Mouse (Mus musculus): ENCODE measurements around the gene Zfp704.

Zfp704 gene

DNA sequence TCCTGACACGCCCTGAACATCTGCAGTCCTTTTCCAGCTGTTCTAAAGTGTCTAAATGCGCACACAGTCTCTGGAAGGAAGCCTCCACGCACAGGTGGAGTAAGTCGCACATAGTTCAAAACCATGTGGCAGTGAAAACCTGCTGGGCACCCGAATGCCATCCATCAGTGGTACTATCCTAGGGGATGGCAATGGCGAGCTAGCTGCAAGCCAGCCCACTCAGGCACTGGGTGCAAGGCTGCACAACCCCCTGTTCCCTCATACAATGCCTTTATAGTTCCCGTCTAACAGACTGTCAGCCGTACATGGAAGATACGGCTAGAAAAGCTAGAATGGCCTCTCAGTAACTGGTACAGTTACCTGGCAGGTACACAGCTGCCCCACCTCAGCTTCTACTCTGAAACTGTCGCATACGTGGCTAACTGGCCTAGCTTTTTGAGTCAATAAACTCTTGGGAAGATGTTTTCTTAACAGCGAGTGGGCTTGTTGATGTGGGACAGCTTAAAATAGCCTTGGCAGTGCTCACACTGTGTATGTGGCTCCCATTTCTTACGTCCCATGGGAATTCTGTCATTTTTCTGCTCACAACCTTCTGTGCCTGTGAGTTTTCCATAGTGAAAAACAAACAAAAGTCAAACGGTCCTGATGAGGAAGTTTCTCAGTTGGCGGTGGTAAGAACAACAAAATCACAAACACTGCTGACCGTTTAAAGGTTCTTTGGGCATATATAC, 176.9 kb downstream of the Zfp704 start:
- no peak for DNase-seq (ENCODE audit: extremely low read depth, low read depth, low spot score)

DNA sequence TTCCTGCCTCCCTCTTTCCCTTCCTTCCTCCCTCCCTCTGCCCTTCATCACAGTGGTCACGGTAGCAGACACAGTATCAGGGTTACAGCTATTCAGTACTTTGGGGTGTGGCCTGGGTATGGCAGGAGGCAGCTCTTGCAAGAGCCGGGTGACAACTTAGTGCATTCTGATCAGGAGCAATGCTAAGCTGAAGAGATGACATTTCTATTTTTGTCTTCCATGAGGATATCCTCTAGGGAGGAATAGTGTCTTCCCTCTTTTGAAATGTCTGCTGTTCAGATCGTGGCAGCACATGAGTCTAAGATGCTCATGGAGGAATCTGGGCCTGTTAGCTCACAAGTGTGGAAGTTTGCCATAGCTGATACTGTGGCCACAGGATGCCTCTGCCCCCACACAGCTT, 177.7 kb downstream of the Zfp704 start:
- DNase-seq (ENCODE audit: extremely low read depth, low read depth, low spot score): no peak

DNA sequence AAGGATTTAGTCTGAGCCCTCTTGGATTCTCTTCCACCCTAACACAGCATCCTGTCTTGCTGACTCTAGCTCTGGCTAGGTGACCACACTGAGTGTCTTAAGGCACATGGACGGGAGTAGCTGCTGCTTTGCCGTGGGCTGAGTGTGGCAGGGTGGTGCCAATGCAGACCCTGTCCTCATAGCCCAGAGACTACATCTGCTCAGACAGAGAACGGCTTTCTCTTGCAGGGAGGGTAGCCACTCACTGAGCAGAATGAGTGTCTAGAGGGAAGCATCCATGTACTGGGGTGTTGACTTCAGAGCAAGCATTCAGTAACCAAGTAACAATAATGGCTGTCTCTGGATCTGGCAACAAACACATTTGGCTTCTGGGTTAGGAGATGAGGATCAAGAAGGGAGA, 179.9 kb downstream of the Zfp704 start:
- DNase-seq (ENCODE audit: extremely low read depth, low read depth, low spot score): no peak

DNA sequence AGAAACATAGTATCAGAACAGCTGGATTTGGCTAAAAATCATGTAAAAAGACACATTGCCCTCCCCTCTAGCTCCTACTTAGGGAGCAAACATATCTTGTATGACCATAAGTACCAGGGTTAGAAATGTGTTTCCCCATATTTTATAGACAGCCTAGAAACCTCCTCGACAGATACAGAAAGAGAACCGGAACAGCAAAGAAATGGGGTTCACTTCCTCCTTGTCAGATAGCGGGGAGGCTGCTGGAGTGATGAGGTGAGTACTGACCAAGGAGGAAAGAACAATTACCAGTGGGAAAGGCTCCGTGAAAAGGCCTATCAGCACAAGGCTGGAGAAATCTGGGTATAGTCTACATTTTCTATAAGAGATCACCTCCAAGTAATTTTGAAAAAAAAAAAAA, 182.1 kb downstream of the Zfp704 start:
- DNase-seq (ENCODE audit: extremely low read depth, low read depth, low spot score): no peak

DNA sequence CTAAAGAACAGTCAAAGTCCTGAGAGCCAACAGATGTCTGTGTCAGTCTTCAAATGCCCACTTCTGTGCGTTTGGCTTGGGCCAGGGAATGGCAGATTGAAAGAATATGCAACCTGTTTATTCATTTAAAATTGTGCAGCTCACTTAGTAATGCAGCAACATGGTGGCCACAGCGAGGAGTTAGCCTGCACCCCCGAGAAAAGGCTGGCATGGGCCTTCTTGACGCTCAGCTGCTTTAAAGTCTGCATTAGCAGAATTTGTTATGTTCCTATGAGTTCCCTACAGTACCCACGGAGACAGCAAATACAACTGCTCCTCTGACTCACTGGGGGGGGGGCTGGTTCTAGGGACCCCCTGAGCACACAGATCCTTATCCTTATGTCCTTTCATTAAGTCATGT, 184.2 kb downstream of the Zfp704 start:
- DNase-seq (ENCODE audit: extremely low read depth, low read depth, low spot score): no peak

DNA sequence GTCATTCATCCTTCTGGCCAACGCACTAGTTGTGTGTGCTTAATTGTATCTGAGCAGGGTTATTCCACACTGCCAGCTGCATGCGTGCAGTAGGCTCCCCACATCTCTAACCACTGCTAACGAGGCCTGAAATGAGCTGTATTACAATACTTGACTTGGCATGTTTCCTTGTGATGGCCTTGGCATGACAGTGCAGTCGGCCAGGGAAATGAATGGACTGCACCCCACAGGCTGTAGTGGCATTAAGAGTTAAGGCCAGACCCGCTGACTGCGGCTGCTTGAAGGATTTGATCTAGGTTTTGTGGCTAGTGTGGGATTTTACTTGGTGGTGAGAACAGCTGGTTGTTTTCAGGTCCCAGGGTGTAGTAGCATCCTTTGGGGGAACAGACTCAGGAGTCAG, 185.2 kb downstream of the Zfp704 start:
- no peak for DNase-seq (ENCODE audit: extremely low read depth, low read depth, low spot score)

DNA sequence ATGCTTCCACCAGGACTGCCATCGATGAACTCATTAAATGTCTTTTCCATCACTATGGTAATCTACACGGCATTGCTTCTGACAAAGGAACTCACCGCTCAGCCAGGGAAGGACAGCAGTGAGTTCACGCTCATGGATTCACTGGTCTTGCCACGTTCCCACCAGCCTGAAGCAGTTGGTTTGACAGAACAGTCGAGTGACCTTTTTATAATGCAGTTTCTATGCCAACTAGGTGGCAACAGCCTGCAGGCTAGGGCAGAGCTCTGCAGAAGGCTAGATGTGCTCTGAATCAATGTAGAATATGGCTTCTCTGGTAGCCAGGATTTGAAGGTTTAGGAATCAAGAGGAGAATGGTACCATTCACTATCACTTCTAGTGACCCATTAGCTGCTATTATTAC, 186.2 kb downstream of the Zfp704 start:
- DNase-seq (ENCODE audit: extremely low read depth, low read depth, low spot score): no peak

DNA sequence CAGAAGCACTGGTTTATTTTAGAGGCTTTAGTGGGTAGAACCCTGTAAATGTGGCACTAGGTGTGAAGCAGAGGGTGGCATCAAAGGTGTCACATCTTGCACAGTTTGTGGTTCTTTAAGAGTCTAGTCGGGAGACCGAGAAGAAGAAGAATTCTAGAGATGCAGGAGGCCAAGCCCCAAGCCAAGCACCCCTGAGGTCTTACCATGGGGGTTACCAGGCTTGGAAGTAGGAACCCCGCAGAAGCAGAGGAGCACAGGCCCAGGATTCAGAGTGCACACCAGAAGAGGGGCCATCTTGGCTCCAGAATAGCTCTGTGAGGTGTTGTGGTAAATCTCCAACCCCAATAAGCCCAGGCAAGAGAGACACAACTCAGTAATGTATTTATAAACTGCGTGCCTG, 201.0 kb downstream of the Zfp704 start:
- DNase-seq (ENCODE audit: extremely low read depth, low read depth, low spot score): no peak

DNA sequence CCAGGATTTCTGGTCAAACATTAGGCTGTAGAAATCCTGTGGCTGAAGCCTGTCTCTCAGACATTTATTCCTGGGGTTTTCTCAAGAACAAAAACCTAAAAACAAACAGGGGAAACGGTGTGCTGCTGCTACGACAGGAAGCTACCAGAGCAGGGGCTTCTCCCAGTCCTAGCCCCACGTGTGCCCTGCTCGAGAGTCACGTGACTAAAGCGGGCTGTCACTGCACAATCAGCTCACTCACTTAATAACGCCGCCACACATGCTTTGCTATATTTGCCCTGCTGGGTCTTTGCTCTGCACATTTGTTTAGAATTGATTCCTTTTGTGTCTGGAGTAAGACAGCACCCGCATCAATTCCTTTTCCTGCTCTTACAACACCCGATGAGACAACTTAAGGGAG, 202.1 kb downstream of the Zfp704 start:
- DNase-seq (ENCODE audit: extremely low read depth, low read depth, low spot score): no peak

DNA sequence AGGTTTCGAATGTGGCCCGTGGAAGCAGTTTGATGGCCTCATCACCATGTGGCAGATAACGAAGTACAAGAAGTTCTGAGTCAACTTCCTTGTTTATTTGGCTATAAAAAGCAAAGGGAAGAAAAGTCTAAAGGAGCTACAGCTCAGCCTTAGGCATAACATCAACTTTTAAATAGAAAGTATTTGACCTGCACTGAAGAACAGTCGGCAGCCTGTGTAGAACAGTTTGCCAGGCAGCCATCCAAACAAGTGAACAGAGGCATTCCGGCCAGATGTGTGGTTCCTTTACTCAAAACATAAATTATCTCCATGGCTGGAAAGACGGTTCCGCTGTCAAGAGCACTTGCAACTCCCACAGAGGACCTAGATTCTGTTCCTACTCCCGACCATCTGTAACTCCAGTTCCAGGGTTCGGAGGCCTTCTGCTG, 202.8 kb downstream of the Zfp704 start:
- DNase-seq (ENCODE audit: extremely low read depth, low read depth, low spot score): no peak

DNA sequence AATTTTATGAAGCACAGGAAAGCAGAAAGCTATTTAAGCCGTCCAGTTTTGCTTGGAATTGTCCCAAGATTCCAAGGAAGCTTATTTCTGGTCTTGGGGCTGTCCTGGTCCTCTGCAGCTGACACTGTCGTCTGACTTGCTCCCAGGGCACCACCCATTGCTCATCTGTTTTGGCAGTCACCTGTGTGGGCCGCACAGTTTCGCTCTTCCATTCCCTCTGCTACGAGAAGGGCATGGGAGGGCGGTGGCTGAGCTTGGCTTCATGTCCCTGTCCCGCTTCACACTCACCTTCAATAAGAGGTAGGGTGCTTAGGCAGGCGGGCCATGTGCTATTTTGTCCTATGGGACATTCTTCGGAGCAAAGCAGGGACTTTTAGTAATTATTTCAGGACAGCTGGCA, 204.5 kb downstream of the Zfp704 start:
- no peak for DNase-seq (ENCODE audit: extremely low read depth, low read depth, low spot score)

DNA sequence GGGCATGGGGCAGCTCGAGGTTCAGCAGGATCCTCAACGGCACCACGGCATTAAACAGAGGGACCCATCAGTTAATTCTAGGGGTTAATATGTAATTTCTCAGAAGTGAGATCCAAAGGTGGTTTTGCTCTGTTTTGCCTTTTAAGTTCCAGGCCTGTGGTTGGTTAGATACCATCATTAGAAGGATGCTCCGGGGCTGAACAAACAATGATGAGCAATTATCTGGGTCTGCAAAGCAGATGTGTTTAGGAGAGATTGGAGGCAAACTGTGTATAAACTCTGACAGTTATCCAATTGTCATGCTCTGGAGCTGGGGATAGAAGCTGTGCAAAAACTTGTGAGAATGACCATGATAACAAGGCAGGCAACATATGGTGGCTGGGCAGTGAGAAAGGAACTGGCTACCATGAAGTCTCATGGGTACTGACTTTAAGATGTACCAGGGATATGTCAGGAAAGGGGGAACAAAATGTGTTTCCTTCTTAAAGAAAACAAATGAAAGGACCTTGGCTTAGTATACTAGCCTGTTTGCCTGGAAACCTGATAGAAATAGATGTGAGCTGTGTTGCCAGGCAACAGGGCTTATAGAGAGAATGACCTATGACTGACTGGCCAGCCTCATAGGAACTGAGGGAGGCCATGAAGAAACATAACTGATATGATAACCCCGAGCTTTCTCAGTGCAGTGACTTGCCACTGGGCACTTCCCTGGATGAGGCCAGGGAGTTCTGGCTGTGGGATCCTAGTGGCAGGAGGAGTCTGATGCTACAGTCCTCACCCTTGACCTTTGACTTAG, 206.4 kb downstream of the Zfp704 start:
- DNase-seq (ENCODE audit: extremely low read depth, low read depth, low spot score): no peak

DNA sequence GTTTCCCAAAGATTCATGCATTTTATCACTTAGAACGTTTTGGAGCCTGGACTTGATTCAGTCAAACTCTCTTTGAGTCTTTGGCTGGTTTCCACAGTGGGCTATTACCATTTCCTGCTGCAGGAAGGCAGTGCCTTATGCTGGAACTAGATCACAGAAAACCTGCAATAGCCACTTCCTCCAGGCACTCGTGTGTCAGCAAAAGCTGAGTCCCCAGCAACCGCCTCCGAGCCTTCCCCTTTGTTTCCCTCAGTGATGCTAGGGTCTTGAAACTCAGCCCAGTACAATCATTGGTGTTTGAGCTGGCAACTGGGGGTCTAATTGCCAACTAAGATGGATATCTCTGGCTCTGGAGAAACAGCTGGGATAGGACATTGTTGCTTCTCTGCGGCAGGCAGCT, 207.0 kb downstream of the Zfp704 start:
- DNase-seq (ENCODE audit: extremely low read depth, low read depth, low spot score): no peak

DNA sequence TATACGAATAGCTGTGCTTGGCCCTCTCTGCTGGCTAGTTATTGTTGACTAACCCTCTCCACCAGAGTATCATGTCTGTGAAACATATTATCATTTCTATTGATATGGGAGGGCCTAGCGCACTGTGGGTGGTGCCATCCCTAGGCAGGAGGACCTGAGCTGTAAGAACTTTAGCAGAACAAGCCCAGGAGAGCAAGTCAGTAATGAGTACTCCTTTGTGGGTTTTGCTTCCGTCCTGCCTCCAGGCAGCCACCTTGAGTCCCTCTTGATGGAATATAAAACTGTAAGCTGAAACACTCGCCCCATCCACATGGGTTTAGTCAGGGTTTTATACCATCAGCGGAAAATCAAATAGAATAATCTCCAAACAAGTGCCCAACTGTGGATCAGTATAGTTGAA, 207.5 kb downstream of the Zfp704 start:
- DNase-seq (ENCODE audit: extremely low read depth, low read depth, low spot score): no peak

DNA sequence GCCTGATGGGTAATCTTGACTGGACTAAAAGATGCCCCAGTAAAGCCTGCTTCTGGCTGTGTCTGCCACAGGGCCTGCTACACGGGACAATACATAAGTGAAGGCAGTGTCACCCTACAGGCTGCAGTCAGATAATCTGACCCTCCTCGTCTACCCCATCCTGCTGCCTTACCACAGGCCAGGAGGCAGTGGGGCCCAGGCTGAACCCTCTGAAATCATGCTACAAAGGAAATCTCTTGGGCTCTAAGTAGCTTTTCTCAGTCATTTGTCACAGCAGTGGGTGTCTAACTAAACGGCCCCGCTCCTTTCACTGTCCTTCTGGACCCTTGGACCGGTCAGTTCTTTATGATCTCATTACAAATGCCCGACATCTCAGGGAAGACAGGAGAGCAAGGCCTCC, 208.2 kb downstream of the Zfp704 start:
- DNase-seq (ENCODE audit: extremely low read depth, low read depth, low spot score): no peak

DNA sequence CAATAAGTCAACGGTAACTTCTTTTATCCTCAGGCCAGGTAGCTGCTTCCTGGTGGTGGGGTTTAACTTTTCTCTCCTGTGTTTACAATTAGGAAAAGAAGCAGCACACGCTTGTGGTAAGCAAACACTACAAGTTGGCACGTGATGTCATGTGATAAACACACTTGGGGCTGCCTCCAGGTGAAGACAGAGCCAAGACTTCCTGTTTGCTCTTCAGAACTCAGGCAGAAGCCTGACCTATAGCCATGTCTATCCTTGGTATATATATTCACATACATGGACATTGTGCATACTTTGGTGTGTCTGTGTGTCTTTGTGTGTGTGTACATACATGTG, 209.0 kb downstream of the Zfp704 start:
- DNase-seq (ENCODE audit: extremely low read depth, low read depth, low spot score): no peak

DNA sequence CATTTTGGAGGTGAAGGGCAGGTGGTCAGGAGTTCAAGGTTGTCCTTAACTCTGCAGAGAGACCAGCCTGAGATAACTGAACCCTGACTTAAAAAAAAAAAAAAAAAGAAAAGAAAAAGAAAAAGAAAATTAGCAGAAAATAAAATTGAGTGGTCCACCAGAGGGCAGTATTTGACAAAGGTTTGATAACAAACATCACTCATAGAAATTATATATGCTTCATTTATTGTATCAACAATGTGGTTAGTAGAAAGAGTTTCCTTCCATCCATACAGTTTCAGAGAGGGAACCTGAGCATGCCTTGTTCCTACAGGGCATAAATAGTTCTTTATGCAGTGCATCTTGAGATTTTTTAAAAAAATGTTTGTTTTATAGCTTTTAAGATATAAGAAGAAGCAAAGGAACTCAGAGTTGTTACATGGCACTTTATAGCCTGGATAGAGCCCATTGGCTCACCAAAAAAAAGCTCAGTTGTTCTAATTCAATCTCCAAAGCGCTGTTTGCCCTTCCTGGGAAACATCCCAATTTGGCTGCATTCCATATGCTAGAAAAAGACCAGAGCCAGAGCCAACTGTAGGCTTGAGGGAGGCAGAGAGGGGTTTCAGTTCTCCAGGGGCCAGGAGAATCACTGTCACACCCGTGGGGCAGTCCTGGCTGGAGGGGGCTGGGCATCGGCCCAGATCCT, 209.5 kb downstream of the Zfp704 start:
- DNase-seq (ENCODE audit: extremely low read depth, low read depth, low spot score): no peak

DNA sequence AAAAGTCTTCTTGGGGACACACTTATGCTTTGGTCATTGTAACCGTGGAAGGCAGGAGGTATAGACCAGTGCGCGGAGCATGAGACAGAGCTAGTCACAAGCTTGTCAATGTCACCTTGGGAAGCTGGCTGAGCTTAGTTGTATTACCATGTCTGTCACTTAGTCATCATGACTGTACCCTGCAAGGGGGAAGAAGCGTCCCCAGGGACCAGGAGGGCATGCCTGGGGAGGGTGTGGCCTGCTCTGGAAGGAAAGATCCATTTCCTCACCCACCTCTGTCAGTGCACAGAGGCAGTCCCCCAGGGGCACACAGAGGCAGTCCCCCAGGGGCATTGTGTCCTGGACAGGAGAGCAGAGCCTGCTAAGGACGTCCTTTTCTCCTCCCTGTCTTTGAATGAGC, 211.6 kb downstream of the Zfp704 start:
- DNase-seq (ENCODE audit: extremely low read depth, low read depth, low spot score): no peak

Measured in fat pad, adult 2 months (tissue).